Mouse (Mus musculus) hindbrain, embryonic 14.5 days (tissue): ENCODE data around the gene Stra6. TPM values are rescaled to one million over a fixed set of nuclear protein-coding genes. Genes with fewer than 3 reads are reported as not detected.

ENCODE experiments used
- ATAC-seq: fragments of 200-750 bp; cut with Nextera tagmentation; 2 replicates; pipeline ENCODE4 v1.8.0; 2017; ENCODE audit warnings: moderate number of reproducible peaks, mild to moderate bottlenecking, moderate TSS enrichment, moderate library complexity; ENCODE audit not compliant: low FRiP score
- DNase-seq: peaks from one replicate; pipeline ENCODE4 v3.0.0-alpha.2; 2015; ENCODE audit warnings: low spot score
- H3K27ac ChIP-seq: fragments of 300-500 bp; sonication (generic); 2 replicates; pipeline ENCODE4 v1.5.1; 2014; ENCODE audit warnings: mild to moderate bottlenecking, moderate library complexity
- H3K27me3 ChIP-seq: fragments of 300-500 bp; sonication (generic); 2 replicates; pipeline ENCODE4 v1.6.1; 2014; ENCODE audit warnings: mild to moderate bottlenecking, low read length, mixed read lengths; ENCODE audit not compliant: control insufficient read depth, insufficient read depth
- H3K36me3 ChIP-seq: fragments of 300-500 bp; sonication (generic); replicated peaks from 2 replicates; pipeline ENCODE4 v1.6.1; 2014; ENCODE audit not compliant: control insufficient read depth, insufficient read depth
- H3K4me1 ChIP-seq: fragments of 300-500 bp; sonication (generic); replicated peaks from 2 replicates; pipeline ENCODE4 v1.6.1; 2014; ENCODE audit warnings: antibody characterized with exemption, low read length, mixed read lengths; ENCODE audit not compliant: control insufficient read depth, insufficient read depth
- H3K4me2 ChIP-seq: fragments of 300-500 bp; sonication (generic); replicated peaks from 2 replicates; pipeline ENCODE4 v1.6.1; 2014; ENCODE audit warnings: mild to moderate bottlenecking, moderate library complexity
- H3K4me3 ChIP-seq: fragments of 300-500 bp; sonication (generic); replicated peaks from 2 replicates; pipeline ENCODE4 v1.5.1; 2014; ENCODE audit warnings: mild to moderate bottlenecking, low read length
- H3K9ac ChIP-seq: fragments of 300-500 bp; sonication (generic); 2 replicates; pipeline ENCODE4 v1.6.1; 2014
- H3K9me3 ChIP-seq: fragments of 300-500 bp; sonication (generic); 2 replicates; pipeline ENCODE4 v1.6.1; 2016; ENCODE audit warnings: low read length; ENCODE audit not compliant: control insufficient read depth
- WGBS: fragments of 180-500 bp; shearing (Covaris S2); extraction: QIAGEN DNeasy Blood & Tissue Kit; methylation state at CpG from one replicate; pipeline ENCODE4 v1.1.7; 2014; 5-methylcytosine and 5-hydroxymethylcytosine counted together
- polyA plus RNA-seq: library from polyadenylated mRNA; unstranded; fragments of >200 nt; fragmentation: Nextera tagmentation; extraction: Ambion mirVana; gene quantifications from 2 replicates; pipeline ENCODE4 v1.2.1, GENCODE M21; 2014

Gene Stra6
- polyA plus RNA-seq, 1 experiment from 2014 or later, result 22.1 TPM

DNA sequence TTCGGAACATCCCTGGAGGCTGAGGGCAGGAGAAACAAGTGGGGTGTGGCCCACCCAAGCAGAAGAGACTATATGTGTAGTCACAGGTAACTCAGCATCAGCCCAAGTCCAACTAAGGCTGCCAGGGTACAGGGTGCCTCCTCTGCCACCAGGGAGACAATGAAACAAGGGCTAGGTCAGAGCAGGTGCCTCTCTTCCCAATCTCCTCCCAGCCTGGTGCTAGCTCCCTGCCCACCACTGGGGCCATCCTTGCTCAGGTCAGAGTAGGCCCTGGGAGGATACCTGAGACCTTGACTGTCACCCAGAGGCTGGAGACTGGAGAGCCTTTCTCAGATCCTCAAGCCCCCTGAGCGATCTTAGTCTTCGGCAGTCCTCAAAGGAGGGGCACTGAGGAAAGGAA, 98.6 kb downstream of the Stra6 start:
- Histone ChIP-seq H3K9me3 (0 out of 2 replicates have a peak, but pooled peaks cover 6% of the 10 kb centered on the region), H3K4me2 (no peak overlapping the region), H3K4me1 (no peaks in the 10 kb centered on the region), H3K9ac (no peak overlapping the region), H3K36me3 (no peaks in the 10 kb centered on the region), H3K27me3 (no peaks in the 10 kb centered on the region), H3K27ac (no peak overlapping the region), H3K4me3 (no peak overlapping the region)
- 93% methylated on average over 3 of the region's 3 CpGs for WGBS
- ATAC-seq, result no peak
- no peak for DNase-seq

DNA sequence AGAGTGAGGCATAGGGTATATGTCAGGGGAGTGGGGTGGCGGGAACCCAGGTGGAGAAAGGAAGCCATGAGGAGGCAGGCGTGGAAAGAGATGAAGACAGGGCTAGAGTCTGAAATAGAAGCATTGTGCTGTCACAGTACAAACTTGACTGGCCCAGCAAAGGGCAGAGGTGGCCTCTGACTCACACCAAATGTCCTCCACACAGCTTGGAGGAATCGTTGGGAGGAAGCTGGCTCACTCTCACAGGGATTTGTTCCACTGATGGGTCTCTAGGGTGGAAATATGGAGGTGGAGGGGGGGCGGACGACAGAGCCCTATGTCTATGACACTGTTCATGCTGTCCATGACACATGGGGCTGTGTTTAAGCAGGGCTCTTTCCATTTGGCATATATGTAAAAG, 99.6 kb downstream of the Stra6 start:
- Histone ChIP-seq H3K36me3 (no peaks in the 10 kb centered on the region), H3K4me3 (no peak overlapping the region), H3K27me3 (no peaks in the 10 kb centered on the region), H3K9me3 (0 out of 2 replicates have a peak, but pooled peaks cover 6% of the 10 kb centered on the region), H3K9ac (no peak overlapping the region), H3K4me2 (no peak overlapping the region), H3K27ac (no peak overlapping the region), H3K4me1 (no peaks in the 10 kb centered on the region)
- ATAC-seq, result no peak
- 76% methylated on average over 5 of the region's 5 CpGs for WGBS
- no peak for DNase-seq

DNA sequence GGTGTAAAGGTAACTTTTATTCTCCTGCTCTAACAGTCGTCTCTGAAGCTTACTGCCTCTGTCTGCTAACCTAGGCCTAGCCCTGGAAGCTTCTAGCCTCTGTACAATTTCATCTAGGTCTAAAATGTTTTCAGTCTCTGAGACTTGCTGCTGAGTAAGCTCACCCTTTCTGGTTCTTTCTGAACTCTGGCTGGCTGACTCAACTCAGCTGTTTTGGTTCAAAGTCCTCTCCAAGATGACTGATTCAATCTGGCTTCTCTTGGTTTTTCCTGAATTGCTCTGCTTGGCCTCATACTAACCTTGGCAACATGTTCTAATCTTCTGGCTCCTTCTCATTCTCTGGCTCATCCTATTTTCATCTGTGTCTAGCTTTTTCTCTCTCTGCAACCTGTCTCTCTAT, 102.2 kb downstream of the Stra6 start:
- no peaks in the 10 kb centered on the region for H3K27me3 ChIP-seq
- 92% methylated on average over 1 of the region's 1 CpGs for WGBS
- ATAC-seq (no peak), DNase-seq (no peak)
- 0 out of 2 replicates have a peak, but pooled peaks cover 6% of the 10 kb centered on the region for H3K9me3 ChIP-seq
- no peak overlapping the region for H3K27ac ChIP-seq
- no peaks in the 10 kb centered on the region for H3K4me1 ChIP-seq
- H3K9ac ChIP-seq, result no peak overlapping the region
- H3K4me3 ChIP-seq, result no peak overlapping the region
- no peaks in the 10 kb centered on the region for H3K36me3 ChIP-seq
- no peak overlapping the region for H3K4me2 ChIP-seq

DNA sequence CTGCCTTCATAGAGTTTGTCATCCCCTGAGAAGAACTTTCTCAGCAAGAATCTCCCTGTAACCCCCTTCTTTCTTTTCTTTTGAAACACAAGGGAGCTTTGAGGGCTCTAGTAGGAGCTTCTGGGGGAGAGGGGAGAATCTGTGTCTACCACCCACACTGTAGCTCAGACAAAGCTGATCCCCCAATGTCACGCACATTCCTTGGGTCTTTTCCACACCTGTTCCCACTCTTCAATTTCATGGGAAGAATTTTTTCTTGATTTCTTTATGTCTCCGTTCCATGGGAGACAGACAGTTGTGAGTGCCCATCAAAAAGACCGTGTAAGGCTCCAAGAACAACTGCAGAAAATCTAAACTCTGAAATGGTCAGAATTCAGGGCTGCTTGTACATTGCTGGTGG, 105.3 kb downstream of the Stra6 start:
- no peaks in the 10 kb centered on the region for H3K4me1 ChIP-seq
- DNase-seq, result no peak
- H3K36me3 ChIP-seq, result no peaks in the 10 kb centered on the region
- H3K4me3 ChIP-seq, result no peak overlapping the region
- 74% methylated on average over 3 of the region's 3 CpGs for WGBS
- no peak overlapping the region for H3K4me2 ChIP-seq
- H3K9me3 ChIP-seq, result 0 out of 2 replicates have a peak, but pooled peaks cover 6% of the 10 kb centered on the region
- ATAC-seq, result no peak
- H3K9ac ChIP-seq, result no peak overlapping the region
- H3K27me3 ChIP-seq, result no peaks in the 10 kb centered on the region
- H3K27ac ChIP-seq, result no peak overlapping the region

DNA sequence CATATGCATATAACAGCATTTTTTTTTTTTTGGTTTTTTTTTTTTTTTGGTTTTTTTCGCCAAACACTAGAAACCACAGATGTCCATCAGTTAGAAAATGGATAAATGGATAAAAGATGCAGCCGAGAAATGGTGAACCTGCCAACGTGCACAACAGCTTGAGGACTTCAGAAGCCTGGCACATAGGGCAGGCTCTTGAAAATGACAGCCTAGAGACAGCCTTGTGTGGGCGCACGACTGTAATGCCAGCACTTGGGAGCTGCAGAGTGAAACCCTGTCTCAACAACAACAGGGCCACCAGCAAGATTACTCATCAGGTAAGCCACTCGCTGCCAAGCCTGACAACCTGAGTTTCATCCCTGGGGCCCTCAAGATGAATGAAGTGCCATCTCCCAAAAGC, 105.8 kb downstream of the Stra6 start:
- WGBS, result 87% methylated on average over 6 of the region's 6 CpGs
- H3K9me3 ChIP-seq, result 0 out of 2 replicates have a peak, but pooled peaks cover 6% of the 10 kb centered on the region
- H3K4me3 ChIP-seq, result no peak overlapping the region

DNA sequence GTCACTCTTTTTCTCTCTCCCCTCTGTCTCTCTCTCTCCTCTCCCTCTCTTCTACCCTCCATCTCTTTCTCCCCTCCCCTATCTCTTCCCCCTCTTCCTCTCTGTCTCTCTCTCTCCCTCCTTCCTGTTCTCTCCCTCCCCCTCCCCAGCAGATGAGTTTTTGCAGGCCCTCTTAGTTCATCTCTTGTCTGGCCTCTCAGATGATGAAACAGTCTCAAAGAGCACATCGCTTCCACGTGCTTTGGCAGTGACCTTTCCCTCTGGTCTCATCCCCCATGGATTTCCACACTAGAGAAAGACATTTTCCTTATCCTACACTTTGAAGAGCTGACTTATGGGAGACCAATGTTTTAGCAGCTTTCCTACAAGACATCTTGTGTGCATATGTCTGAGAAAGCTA, 109.3 kb downstream of the Stra6 start:
- H3K4me2 ChIP-seq, result no peak overlapping the region
- H3K4me1 ChIP-seq, result peaks cover 8% of the 10 kb centered on the region; the same call in 1 of the 2 replicates
- H3K4me3 ChIP-seq, result no peak overlapping the region
- H3K27me3 ChIP-seq, result no peaks in the 10 kb centered on the region
- 63% methylated on average over 2 of the region's 2 CpGs for WGBS
- no peak overlapping the region for H3K27ac ChIP-seq
- DNase-seq (no peak), ATAC-seq (no peak)
- H3K36me3 ChIP-seq, result no peaks in the 10 kb centered on the region
- H3K9ac ChIP-seq, result no peak overlapping the region
- H3K9me3 ChIP-seq, result no peaks in the 10 kb centered on the region

More for the DNA sequence above, 105.8 kb downstream of the Stra6 start:
- Histone ChIP-seq H3K36me3 (no peaks in the 10 kb centered on the region), H3K9ac (no peak overlapping the region), H3K27ac (no peak overlapping the region), H3K4me1 (no peaks in the 10 kb centered on the region), H3K27me3 (no peaks in the 10 kb centered on the region), H3K4me2 (no peak overlapping the region)
- DNase-seq, result no peak
- no peak for ATAC-seq

DNA sequence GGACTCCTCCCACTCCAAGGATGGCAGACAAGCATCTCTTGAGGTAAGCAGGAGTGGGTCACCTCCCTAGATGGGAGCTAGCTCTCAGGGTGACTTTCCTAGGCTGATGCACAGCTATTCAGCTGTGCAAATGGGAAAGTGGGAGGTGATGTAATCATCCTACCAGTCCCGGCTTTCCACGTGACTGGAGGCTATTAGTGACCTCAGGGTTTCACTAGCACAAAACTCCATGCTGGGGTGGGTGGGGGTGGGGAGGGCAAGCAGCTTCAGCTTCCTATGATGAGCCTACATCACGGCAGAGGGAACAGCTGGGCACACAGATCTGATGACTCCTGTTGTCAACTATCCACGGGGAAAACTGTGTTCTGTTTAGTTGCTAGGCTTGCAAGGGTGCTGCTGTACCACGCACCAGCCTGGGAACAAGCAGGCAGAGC, 111.2 kb downstream of the Stra6 start:
- ATAC-seq, result no peak
- H3K4me3 ChIP-seq, result no peak overlapping the region
- peaks cover 8% of the 10 kb centered on the region; the same call in 1 of the 2 replicates for H3K4me1 ChIP-seq
- no peak for DNase-seq
- no peak overlapping the region for H3K4me2 ChIP-seq
- H3K9me3 ChIP-seq, result no peaks in the 10 kb centered on the region
- H3K27me3 ChIP-seq, result no peaks in the 10 kb centered on the region
- H3K9ac ChIP-seq, result no peak overlapping the region
- H3K27ac ChIP-seq, result no peak overlapping the region; the same call in 1 of the 2 replicates
- no peaks in the 10 kb centered on the region for H3K36me3 ChIP-seq
- WGBS, result 22% methylated on average over 5 of the region's 5 CpGs

DNA sequence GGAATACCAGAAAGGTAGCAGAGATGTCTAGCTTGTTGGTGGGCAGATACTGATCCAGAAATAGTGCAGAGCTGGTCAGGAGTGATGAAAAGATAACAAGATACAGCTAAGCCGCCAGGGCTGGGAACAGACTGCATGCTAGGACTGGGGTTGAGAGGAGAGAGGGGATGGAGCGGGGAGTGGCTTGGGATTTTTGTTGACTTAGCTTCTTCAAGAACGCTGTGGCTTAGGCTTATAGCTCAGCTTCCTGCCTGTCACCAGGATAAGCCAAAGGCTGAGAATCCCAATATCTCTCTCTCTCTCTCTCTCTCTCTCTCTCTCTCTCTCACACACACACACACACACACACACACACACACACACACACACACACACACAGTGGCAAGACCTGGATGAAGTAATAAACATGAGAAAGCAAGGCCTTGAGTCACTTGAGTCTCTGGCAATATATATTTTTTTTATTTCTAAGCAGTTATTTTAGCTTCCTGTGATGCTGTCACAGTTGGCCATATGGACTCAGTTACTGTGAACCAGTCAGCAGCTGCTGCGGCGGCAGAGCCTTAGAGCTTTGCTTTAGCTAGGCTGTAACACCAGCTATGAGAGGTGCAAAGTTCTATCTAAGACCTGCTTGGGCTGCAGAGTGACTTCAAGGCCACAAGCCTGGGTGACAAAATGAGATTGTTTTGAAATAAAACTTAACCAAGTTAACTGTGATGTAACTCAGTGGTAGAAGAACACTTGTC, 112.3 kb downstream of the Stra6 start:
- H3K27ac ChIP-seq, result no peak overlapping the region
- peaks cover 8% of the 10 kb centered on the region; the same call in 1 of the 2 replicates for H3K4me1 ChIP-seq
- H3K4me3 ChIP-seq, result no peak overlapping the region
- H3K4me2 ChIP-seq, result no peak overlapping the region
- H3K9ac ChIP-seq, result no peak overlapping the region
- H3K9me3 ChIP-seq, result no peaks in the 10 kb centered on the region
- 62% methylated on average over 5 of the region's 5 CpGs for WGBS
- ATAC-seq (no peak), DNase-seq (no peak)
- H3K36me3 ChIP-seq, result no peaks in the 10 kb centered on the region
- no peaks in the 10 kb centered on the region for H3K27me3 ChIP-seq

DNA sequence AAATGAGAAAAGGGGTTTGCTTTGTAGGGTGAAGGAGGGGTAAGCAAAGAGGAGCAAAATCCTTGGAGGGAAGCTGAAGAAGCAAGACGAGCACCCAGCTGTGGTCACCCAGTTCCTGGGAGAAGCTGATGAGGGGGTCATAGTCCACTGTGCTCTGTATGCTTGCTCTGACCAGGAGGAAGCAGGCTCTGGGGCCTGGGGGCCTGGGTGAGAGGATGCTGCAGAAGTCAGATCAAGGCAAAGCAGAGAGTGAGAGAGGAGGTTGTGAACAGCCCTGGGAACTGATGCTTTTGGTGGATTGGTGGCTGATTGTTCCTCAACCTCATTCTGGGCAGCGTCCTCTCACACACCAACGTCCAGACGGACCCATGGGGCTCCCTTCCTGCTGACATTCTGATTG, 113.6 kb downstream of the Stra6 start:
- Histone ChIP-seq H3K9me3 (no peaks in the 10 kb centered on the region), H3K9ac (no peak overlapping the region), H3K4me2 (no peak overlapping the region), H3K4me1 (peaks cover 8% of the 10 kb centered on the region; the same call in 1 of the 2 replicates), H3K4me3 (no peak overlapping the region), H3K27ac (no peak overlapping the region), H3K27me3 (no peaks in the 10 kb centered on the region), H3K36me3 (no peaks in the 10 kb centered on the region)
- ATAC-seq (no peak), DNase-seq (no peak)
- 48% methylated on average over 4 of the region's 4 CpGs for WGBS
